8 mouse cellular contexts compared by ENCODE assay signal in the genomic region with DNA sequence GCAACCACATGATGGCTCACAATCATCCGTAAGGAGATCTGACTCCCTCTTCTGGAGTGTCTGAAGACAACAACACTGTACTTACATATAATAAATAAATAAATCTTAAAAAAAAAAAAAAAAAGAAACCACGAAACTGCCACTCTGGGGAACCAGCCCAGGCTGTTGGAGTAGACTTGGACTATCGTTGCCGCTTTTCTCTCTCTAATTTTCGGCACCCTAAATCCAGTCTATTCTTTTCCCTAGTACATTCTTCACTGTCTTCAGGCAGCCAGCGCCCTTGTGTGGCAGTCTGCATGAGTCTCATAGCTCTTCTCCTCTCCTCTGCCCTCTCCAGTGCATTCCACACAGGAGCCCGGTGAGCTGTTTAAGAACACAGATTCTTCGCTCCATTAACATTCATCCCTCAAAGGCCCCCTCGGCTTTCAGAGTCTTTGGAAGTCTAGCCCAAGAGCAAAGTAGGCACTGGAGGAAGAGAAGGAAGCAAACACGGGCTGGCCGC. TPM values are rescaled to one million over a fixed set of nuclear protein-coding genes. Genes with fewer than 3 reads are reported as not detected.
DNase-seq lines count a peak whose midpoint lies in the region; ATAC-seq and TF ChIP-seq lines count a peak whose summit lies in the region.

No protein-coding gene starts in this region.

- ATAC-seq in inflammation-experienced regulatory T-cells, adult 6 months: peak; percentile 6
- peak; percentile 78 for ATAC-seq in midbrain, embryonic 16.5 days

- 10% methylated on average over 11 of the region's 11 CpGs for WGBS in liver, adult 2 months
- WGBS in midbrain, embryonic 16.5 days: 8% methylated on average over 11 of the region's 11 CpGs

- H3K9ac ChIP-seq in liver, adult 2 months (ENCODE audit: low read depth, low read length): peak overlapping the region; percentile 88
- H3K9ac ChIP-seq in midbrain, embryonic 16.5 days (ENCODE audit: low read depth, low read length): peak overlapping the region; percentile 60

- peak overlapping the region; percentile 61 for H3K4me3 ChIP-seq in liver, adult 2 months (ENCODE audit: insufficient read depth, low read depth, low read length)
- H3K4me3 ChIP-seq in cortical plate, adult 2 months (ENCODE audit: insufficient read depth, low read length): peak overlapping the region; percentile 86
- peak overlapping the region; percentile 73 for H3K4me3 ChIP-seq in midbrain, embryonic 16.5 days (ENCODE audit: low read depth, low read length)

- no peak for TF ChIP-seq CTCF in liver, adult 2 months (IDR thresholded peaks at IDR 0.05; ENCODE audit: low read depth, low read length)
- no peak for TF ChIP-seq CTCF in cortical plate, adult 2 months (IDR thresholded peaks at IDR 0.05; ENCODE audit: extremely low read depth, insufficient read depth, low read length)

- H3K27ac ChIP-seq in liver, adult 2 months (replicated peaks; ENCODE audit: insufficient read depth, low read depth, low read length): peak overlapping the region; percentile 89
- peak overlapping the region; percentile 76 for H3K27ac ChIP-seq in cortical plate, adult 2 months (ENCODE audit: insufficient read depth, low read length)
- peak overlapping the region; percentile 91 for H3K27ac ChIP-seq in midbrain, embryonic 16.5 days (ENCODE audit: low read length)

- TF ChIP-seq POLR2A in liver, adult 2 months (IDR thresholded peaks at IDR 0.05; ENCODE audit: extremely low read depth, insufficient read depth, low read length): no peak
- TF ChIP-seq POLR2A in cortical plate, adult 2 months (IDR thresholded peaks at IDR 0.05; ENCODE audit: extremely low read depth, insufficient read depth, low read length): no peak

- peaks cover 19% of the 10 kb centered on the region for H3K36me3 ChIP-seq in liver, adult 2 months (ENCODE audit: control insufficient read depth, insufficient read depth, low read length)
- peaks cover 16% of the 10 kb centered on the region for H3K36me3 ChIP-seq in midbrain, embryonic 16.5 days (ENCODE audit: control insufficient read depth, insufficient read depth, low read length)

- H3K4me1 ChIP-seq in liver, adult 2 months (ENCODE audit: control insufficient read depth, insufficient read depth, low read length): peaks cover 6% of the 10 kb centered on the region
- H3K4me1 ChIP-seq in cortical plate, adult 2 months (ENCODE audit: control insufficient read depth, insufficient read depth, low read length): peaks cover 5% of the 10 kb centered on the region
- H3K4me1 ChIP-seq in midbrain, embryonic 16.5 days (ENCODE audit: control insufficient read depth, insufficient read depth, low read length): peaks cover 6% of the 10 kb centered on the region

- no peaks in the 10 kb centered on the region for H3K27me3 ChIP-seq in liver, adult 2 months (ENCODE audit: control insufficient read depth, insufficient read depth, low read length)
- H3K27me3 ChIP-seq in midbrain, embryonic 16.5 days (ENCODE audit: control insufficient read depth, insufficient read depth, low read depth, low read length): no peaks in the 10 kb centered on the region

- no peaks in the 10 kb centered on the region for H3K9me3 ChIP-seq in midbrain, embryonic 16.5 days (replicated peaks; ENCODE audit: control insufficient read depth, low read length, poor library complexity, severe bottlenecking)

- H3K4me2 ChIP-seq in midbrain, embryonic 16.5 days (ENCODE audit: low read length): peak overlapping the region; percentile 59

- DNase-seq in liver, adult 2 months (ENCODE audit: extremely low read depth, low read depth, low spot score): no peak
- DNase-seq in liver: no peak
- no peak for DNase-seq in spleen, postnatal 4 days (ENCODE audit: low spot score in 2 of 2)
- no peak for DNase-seq in thymus, postnatal 36 days
- DNase-seq in embryo, embryonic 9.5 days (ENCODE audit: extremely low spot score): no peak

- H3K79me2 ChIP-seq in liver, adult 2 months (ENCODE audit: control insufficient read depth, insufficient read depth, low read length): peaks cover 6% of the 10 kb centered on the region

RNA-seq across cellular contexts. Expression of a gene that starts 0.5 kb away (rescaled TPM):
- 182 and 210 TPM in 2 replicates for total RNA-seq in liver, adult 2 months (2014; rRNA removed)
- 230 and 232 TPM in 2 replicates for polyA plus RNA-seq in liver, adult 2 months (2012; rRNA removed)
- 666 and 719 TPM in 2 replicates for polyA plus RNA-seq in cortical plate, adult 2 months (2012; rRNA removed)
- polyA plus RNA-seq in inflammation-experienced regulatory T-cells, adult 6 months (2017; shearing (Covaris generic)): 1,000 to 10,000 TPM; 1,038 to 1,832 (median 1,102) TPM
- polyA plus RNA-seq in midbrain, embryonic 16.5 days (2015; fragmentation: Nextera tagmentation; extraction: Ambion mirVana): 551 and 555 TPM in 2 replicates

RNA-seq across cellular contexts. Expression of a gene that starts 9.3 kb away (rescaled TPM):
- total RNA-seq in liver, adult 2 months (2014; rRNA removed): 65.2 and 76.5 TPM in 2 replicates
- 50.7 and 64.3 TPM in 2 replicates for polyA plus RNA-seq in liver, adult 2 months (2012; rRNA removed)
- polyA plus RNA-seq in cortical plate, adult 2 months (2012; rRNA removed): 10.7 and 12.1 TPM in 2 replicates
- polyA plus RNA-seq in inflammation-experienced regulatory T-cells, adult 6 months (2017; shearing (Covaris generic)): 10 to 100 TPM in 1 of 3 experiments, 1 to 10 TPM in 2; 8.9 to 14.6 (median 9.4) TPM
- polyA plus RNA-seq in midbrain, embryonic 16.5 days (2015; fragmentation: Nextera tagmentation; extraction: Ambion mirVana): 19.8 and 21.6 TPM in 2 replicates

RNA-seq across cellular contexts. Expression of a gene that starts 18.5 kb away (rescaled TPM):
- total RNA-seq in liver, adult 2 months (2014; rRNA removed): 129 and 183 TPM in 2 replicates
- 402 and 415 TPM in 2 replicates for polyA plus RNA-seq in liver, adult 2 months (2012; rRNA removed)
- 37.9 and 42.8 TPM in 2 replicates for polyA plus RNA-seq in cortical plate, adult 2 months (2012; rRNA removed)
- 10 to 100 TPM in 2 of 3 experiments, 1 to 10 TPM in 1; 6.3 to 17.6 (median 12.6) TPM for polyA plus RNA-seq in inflammation-experienced regulatory T-cells, adult 6 months (2017; shearing (Covaris generic))
- 8.8 and 10.6 TPM in 2 replicates for polyA plus RNA-seq in midbrain, embryonic 16.5 days (2015; fragmentation: Nextera tagmentation; extraction: Ambion mirVana)

RNA-seq across cellular contexts. Expression of a gene that starts 18.7 kb away (rescaled TPM):
- total RNA-seq in liver, adult 2 months (2014; rRNA removed): 8.2 and 10.4 TPM in 2 replicates
- polyA plus RNA-seq in liver, adult 2 months (2012; rRNA removed): 22.7 and 24.4 TPM in 2 replicates
- 88.0 and 94.9 TPM in 2 replicates for polyA plus RNA-seq in cortical plate, adult 2 months (2012; rRNA removed)
- 10 to 100 TPM in 2 of 3 experiments, 1 to 10 TPM in 1; 8.1 to 14.9 (median 14.4) TPM for polyA plus RNA-seq in inflammation-experienced regulatory T-cells, adult 6 months (2017; shearing (Covaris generic))
- 71.9 and 82.0 TPM in 2 replicates for polyA plus RNA-seq in midbrain, embryonic 16.5 days (2015; fragmentation: Nextera tagmentation; extraction: Ambion mirVana)

RNA-seq across cellular contexts. Expression of a gene that starts 24.3 kb away (rescaled TPM):
- total RNA-seq in liver, adult 2 months (2014; rRNA removed): 15.9 and 22.2 TPM in 2 replicates
- 43.3 and 52.5 TPM in 2 replicates for polyA plus RNA-seq in liver, adult 2 months (2012; rRNA removed)
- polyA plus RNA-seq in cortical plate, adult 2 months (2012; rRNA removed): 304 and 306 TPM in 2 replicates
- polyA plus RNA-seq in inflammation-experienced regulatory T-cells, adult 6 months (2017; shearing (Covaris generic)): 1 to 10 TPM; 4.1 to 5.0 (median 4.4) TPM
- polyA plus RNA-seq in midbrain, embryonic 16.5 days (2015; fragmentation: Nextera tagmentation; extraction: Ambion mirVana): 242 and 262 TPM in 2 replicates
